Mouse (Mus musculus) thymus, adult 2 months (tissue): ENCODE data around the gene Ank3.

Experiments
- CTCF ChIP-seq: fragments of 200-500 bp; IDR thresholded peaks from 2 replicates; pipeline ENCODE4 v1.5.1; 2012; ENCODE audit warnings: mild to moderate bottlenecking, control low read depth, low read length, moderate library complexity, borderline replicate concordance; ENCODE audit not compliant: control insufficient read depth, poor library complexity, insufficient read depth; ENCODE audit errors: extremely low read depth
- POLR2A ChIP-seq: fragments of 200-500 bp; IDR thresholded peaks from 2 replicates; pipeline ENCODE4 v1.6.1; 2012; ENCODE audit warnings: mild to moderate bottlenecking, low read length, control low read depth, moderate library complexity; ENCODE audit not compliant: control insufficient read depth, poor library complexity, insufficient read depth; ENCODE audit errors: extremely low read depth

DNA sequence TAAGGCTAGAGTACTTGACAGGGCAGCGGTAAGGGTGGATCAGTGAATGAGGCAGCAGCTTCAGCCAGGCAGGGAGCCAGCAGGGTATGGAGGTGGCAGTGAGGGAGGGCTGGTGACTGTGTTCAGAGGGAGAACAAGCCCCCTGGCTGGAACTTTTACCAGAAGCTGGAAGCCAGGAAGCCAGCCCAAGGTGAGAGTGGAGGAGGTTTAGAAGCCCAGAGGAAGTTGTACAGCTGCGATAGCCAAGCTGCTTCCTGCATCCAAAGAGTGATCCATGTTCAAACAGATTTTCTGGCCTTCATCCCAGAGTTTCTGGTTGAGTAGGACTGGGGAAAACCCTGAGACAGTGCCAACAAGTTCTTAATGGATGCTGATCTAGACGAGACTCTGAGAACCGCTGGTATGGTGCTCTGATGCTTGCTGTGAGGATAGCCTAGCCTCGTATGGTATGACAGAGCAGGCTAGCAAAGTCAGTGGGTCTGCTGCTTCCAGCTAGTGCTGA is 213.3 kb downstream of the Ank3 start:
- TF ChIP-seq CTCF (no peak), POLR2A (no peak)
